Mouse (Mus musculus) testis, adult 2 months (tissue): ENCODE data around the gene Arhgef17.

ENCODE experiments used
- CTCF ChIP-seq: fragments of 200-500 bp; IDR thresholded peaks from 2 replicates; pipeline ENCODE4 v1.5.1; 2012; ENCODE audit warnings: low read depth, mild to moderate bottlenecking, inconsistent platforms, low read length, moderate library complexity; ENCODE audit not compliant: control insufficient read depth, insufficient read depth, insufficient replicate concordance
- POLR2A ChIP-seq: fragments of 200-500 bp; IDR thresholded peaks from 2 replicates; pipeline ENCODE4 v1.6.1; 2012; ENCODE audit warnings: low read depth, mild to moderate bottlenecking, inconsistent platforms, low read length, moderate library complexity; ENCODE audit not compliant: control insufficient read depth

- TF ChIP-seq CTCF (no peak), POLR2A (no peak)
Measured at GRCm38 (mm10) chr7:100944306-100944705, 12.4 kb upstream of the Arhgef17 start.
